Mouse (Mus musculus) hindbrain, postnatal 0 days (tissue): ENCODE data around the gene Prdm9. TPM values are rescaled to one million over a fixed set of nuclear protein-coding genes. Genes with fewer than 3 reads are reported as not detected.
"Not testable (repeated sequence)": the region's sequence is repeated elsewhere in the genome, so short reads cannot be mapped to it uniquely, and the experiment has no call there.

Experiments
- ATAC-seq: fragments of 200-750 bp; cut with Nextera tagmentation; 2 replicates; pipeline ENCODE4 v1.8.0; 2017; ENCODE audit warnings: mild to moderate bottlenecking, moderate TSS enrichment, moderate library complexity
- DNase-seq: peaks from one replicate; pipeline ENCODE4 v3.0.0-alpha.2; 2015; ENCODE audit warnings: low spot score
- H3K27ac ChIP-seq: fragments of 300-500 bp; sonication (generic); 2 replicates; pipeline ENCODE4 v1.5.1; 2014; ENCODE audit warnings: mild to moderate bottlenecking
- H3K27me3 ChIP-seq: fragments of 300-500 bp; sonication (generic); 2 replicates; pipeline ENCODE4 v1.6.1; 2014; ENCODE audit warnings: low read length, mixed read lengths; ENCODE audit not compliant: insufficient read depth
- H3K36me3 ChIP-seq: fragments of 300-500 bp; sonication (generic); 2 replicates; pipeline ENCODE4 v1.6.1; 2014; ENCODE audit warnings: low read length, mixed read lengths; ENCODE audit not compliant: insufficient read depth
- H3K4me1 ChIP-seq: fragments of 300-500 bp; sonication (generic); 2 replicates; pipeline ENCODE4 v1.6.1; 2014; ENCODE audit warnings: antibody characterized with exemption, low read length, mixed read lengths; ENCODE audit not compliant: insufficient read depth
- H3K4me2 ChIP-seq: fragments of 300-500 bp; sonication (generic); 2 replicates; pipeline ENCODE4 v1.6.1; 2014; ENCODE audit warnings: low read depth, mild to moderate bottlenecking, low read length, moderate library complexity, mixed read lengths
- H3K4me3 ChIP-seq: fragments of 300-500 bp; sonication (generic); 2 replicates; pipeline ENCODE4 v1.5.1; 2014; ENCODE audit warnings: low read length
- H3K9ac ChIP-seq: fragments of 300-500 bp; sonication (generic); replicated peaks from 2 replicates; pipeline ENCODE4 v1.6.1; 2014; ENCODE audit warnings: mild to moderate bottlenecking, low read length, moderate library complexity, mixed read lengths
- H3K9me3 ChIP-seq: fragments of 300-500 bp; sonication (generic); 2 replicates; pipeline ENCODE4 v1.6.1; 2016; ENCODE audit warnings: low read length, mixed read lengths
- CTCF ChIP-seq: IDR thresholded peaks from 2 replicates; pipeline ENCODE4 v1.5.1; 2016; ENCODE audit warnings: antibody characterized with exemption, control low read depth, low read depth
- WGBS: fragments of 180-500 bp; shearing (Covaris S2); extraction: QIAGEN DNeasy Blood & Tissue Kit; methylation state at CpG from one replicate; pipeline ENCODE4 v1.1.7; 2014; 5-methylcytosine and 5-hydroxymethylcytosine counted together
- polyA plus RNA-seq: library from polyadenylated mRNA; unstranded; fragments of >200 nt; fragmentation: Nextera tagmentation; extraction: Ambion mirVana; gene quantifications from 2 replicates; pipeline ENCODE4 v1.2.1, GENCODE M21; 2015
- total RNA-seq: library from RNA; depleted of rRNA; stranded (reverse); fragments of >200 nt; gene quantifications from 2 replicates; pipeline ENCODE4 v1.2.3, GENCODE M21; 2014

The Prdm9 gene
- total and polyA plus RNA-seq, 2 experiments from 2014 or later: 0.76 to 0.94 TPM

- Histone ChIP-seq H3K4me2 (no peak overlapping the region), H3K4me1 (no peaks in the 10 kb centered on the region), H3K9me3 (no peaks in the 10 kb centered on the region), H3K4me3 (no peak overlapping the region), H3K27me3 (no peaks in the 10 kb centered on the region), H3K27ac (no peak overlapping the region), H3K36me3 (no peaks in the 10 kb centered on the region), H3K9ac (no peak overlapping the region)
- no peak for TF ChIP-seq CTCF
- no peak for ATAC-seq
- 69% methylated on average over 4 of the region's 4 CpGs for WGBS
- no peak for DNase-seq
Observed at GRCm38 (mm10) chr17:15546440-15546839, 17.7 kb downstream of the Prdm9 start.

DNA sequence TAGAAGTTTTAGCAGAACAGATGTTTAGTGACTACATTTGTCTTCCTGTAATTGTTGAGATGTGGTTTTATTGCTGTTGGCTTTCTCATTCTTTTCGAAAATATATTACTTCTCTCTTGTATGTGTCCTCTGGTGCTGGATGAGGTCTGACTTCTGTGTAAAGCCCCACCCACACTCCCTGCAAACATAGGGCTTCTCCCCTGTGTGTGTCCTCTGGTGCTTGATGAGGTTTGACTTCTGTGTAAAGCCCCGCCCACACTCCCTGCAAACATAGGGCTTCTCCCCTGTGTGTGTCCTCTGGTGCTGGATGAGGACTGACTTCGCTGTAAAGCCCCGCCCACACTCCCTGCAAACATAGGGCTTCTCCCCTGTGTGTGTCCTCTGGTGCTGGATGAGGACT is 20.3 kb downstream of the Prdm9 start:
- 80% methylated on average over 4 of the region's 4 CpGs for WGBS
- not testable (repeated sequence) for DNase-seq, H3K4me1 ChIP-seq, H3K27me3 ChIP-seq, H3K9me3 ChIP-seq, ATAC-seq, H3K4me2 ChIP-seq, H3K9ac ChIP-seq, H3K27ac ChIP-seq, H3K4me3 ChIP-seq, H3K36me3 ChIP-seq

GRCm38 (mm10) chr17:15540309-15540708 is 23.8 kb downstream of the Prdm9 start:
- 79% methylated on average over 4 of the region's 4 CpGs for WGBS
- H3K4me3 ChIP-seq: no peak overlapping the region
- DNase-seq (no peak), ATAC-seq (no peak)
- H3K9ac ChIP-seq: no peak overlapping the region
- H3K9me3 ChIP-seq: no peaks in the 10 kb centered on the region
- H3K36me3 ChIP-seq: no peaks in the 10 kb centered on the region
- TF ChIP-seq CTCF: no peak
- no peak overlapping the region for H3K4me2 ChIP-seq
- peaks cover 4% of the 10 kb centered on the region; the same call in 1 of the 2 replicates for H3K4me1 ChIP-seq
- no peaks in the 10 kb centered on the region for H3K27me3 ChIP-seq
- no peak overlapping the region for H3K27ac ChIP-seq

DNA sequence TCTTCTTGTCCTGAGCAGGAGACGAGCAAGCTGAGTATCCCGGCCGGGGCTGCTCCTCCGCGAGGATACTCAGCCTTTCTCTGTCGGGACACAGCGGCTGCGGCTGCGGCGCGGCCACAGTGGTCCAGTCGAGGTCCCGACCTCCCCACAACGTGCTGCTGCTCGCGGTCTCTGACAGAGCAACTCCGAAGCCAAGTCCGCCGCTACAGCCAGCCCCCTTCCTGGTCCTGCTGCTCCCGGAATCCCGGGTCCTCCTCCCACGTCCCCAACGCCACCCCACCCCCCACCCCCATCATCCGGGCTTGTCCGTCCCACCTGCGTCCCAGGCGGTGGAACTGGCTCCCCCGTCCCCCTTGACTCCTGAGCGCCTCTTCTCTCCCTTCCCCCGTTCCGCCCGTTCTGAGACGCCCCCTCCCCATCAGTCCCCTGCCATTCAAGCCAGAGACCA is 27.7 kb downstream of the Prdm9 start:
- Histone ChIP-seq H3K27me3 (no peaks in the 10 kb centered on the region), H3K27ac (no peak overlapping the region), H3K4me1 (peaks cover 4% of the 10 kb centered on the region; the same call in 1 of the 2 replicates), H3K4me2 (peak overlapping the region; percentile 98), H3K9me3 (no peaks in the 10 kb centered on the region), H3K36me3 (no peaks in the 10 kb centered on the region), H3K9ac (peak overlapping the region; percentile 46), H3K4me3 (peak overlapping the region; percentile 48)
- no peak for TF ChIP-seq CTCF
- ATAC-seq (0 out of 2 replicates have a peak, but pooled peaks have one; percentile 29), DNase-seq (peak; percentile 14)
- under 1% methylated on average over 33 of the region's 33 CpGs for WGBS

- Histone ChIP-seq H3K27me3 (no peaks in the 10 kb centered on the region), H3K27ac (no peak overlapping the region), H3K4me3 (peak overlapping the region; percentile 48), H3K4me1 (peaks cover 4% of the 10 kb centered on the region; the same call in 1 of the 2 replicates), H3K4me2 (peak overlapping the region; percentile 98), H3K9ac (peak overlapping the region; percentile 46; the same call in 1 of the 2 replicates), H3K36me3 (no peaks in the 10 kb centered on the region), H3K9me3 (no peaks in the 10 kb centered on the region)
- WGBS: 13% methylated on average over 8 of the region's 8 CpGs
- TF ChIP-seq CTCF: no peak
- DNase-seq (no peak), ATAC-seq (no peak)
Observed at GRCm38 (mm10) chr17:15535943-15536342, 28.2 kb downstream of the Prdm9 start.

DNA sequence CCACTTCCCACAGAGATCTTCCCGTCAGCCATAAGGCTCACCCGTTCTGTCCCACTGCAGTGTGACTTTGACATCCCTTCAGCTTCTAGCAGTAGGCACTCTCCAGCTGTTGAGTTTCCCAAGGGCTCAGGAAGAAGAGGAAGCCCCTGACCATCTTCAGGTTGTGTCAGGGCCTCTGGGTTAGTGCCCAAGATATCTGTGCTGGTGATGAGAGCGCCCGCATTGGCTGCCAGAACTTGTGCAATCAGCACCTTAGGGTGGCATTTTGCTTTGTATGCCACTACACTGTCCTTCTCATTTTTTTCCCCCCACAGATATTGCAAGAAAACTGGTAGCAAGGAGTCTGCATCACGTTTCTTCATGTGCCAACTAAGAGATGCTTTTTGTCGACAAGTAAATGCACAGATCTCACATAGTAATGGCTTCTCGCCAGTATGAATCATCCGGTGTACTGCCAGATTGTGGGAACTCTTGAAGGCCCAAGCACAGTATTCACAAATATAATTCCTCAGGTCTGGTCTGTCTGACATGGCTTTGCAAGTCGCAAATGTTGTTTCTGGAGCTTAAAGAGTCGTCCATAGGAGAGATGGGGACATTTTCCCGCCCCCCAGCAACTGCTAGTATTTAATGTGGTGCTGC is 28.9 kb downstream of the Prdm9 start:
- no peak for TF ChIP-seq CTCF
- Histone ChIP-seq H3K27ac (no peak overlapping the region), H3K9me3 (no peaks in the 10 kb centered on the region), H3K36me3 (no peaks in the 10 kb centered on the region), H3K4me1 (peaks cover 4% of the 10 kb centered on the region; the same call in 1 of the 2 replicates), H3K27me3 (no peaks in the 10 kb centered on the region), H3K4me3 (no peak overlapping the region), H3K4me2 (no peak overlapping the region), H3K9ac (no peak overlapping the region)
- DNase-seq (no peak), ATAC-seq (no peak)
- WGBS: 68% methylated on average over 11 of the region's 11 CpGs

DNA sequence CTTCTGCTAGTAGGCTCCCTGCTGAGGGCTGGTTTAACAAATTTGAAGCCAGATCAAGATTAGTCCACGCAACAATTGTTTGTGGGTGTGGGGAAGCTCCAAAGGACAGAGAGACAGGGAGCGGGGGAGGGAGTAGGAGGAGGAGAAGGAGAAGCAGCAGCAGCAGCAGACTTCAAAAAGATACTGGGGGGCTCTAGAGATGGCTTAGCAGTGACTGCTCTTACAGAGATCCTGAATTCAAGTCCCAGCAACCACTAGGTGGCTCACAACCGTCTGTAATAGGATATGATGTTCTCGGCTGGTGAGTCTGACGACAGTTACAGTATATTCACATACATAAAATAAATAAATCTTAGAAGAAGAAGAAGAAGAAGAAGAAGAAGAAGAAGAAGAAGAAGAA is 34.0 kb downstream of the Prdm9 start:
- peak; percentile 60 for TF ChIP-seq CTCF
- H3K27me3 ChIP-seq: no peaks in the 10 kb centered on the region
- no peaks in the 10 kb centered on the region for H3K36me3 ChIP-seq
- DNase-seq: peak; percentile 72
- no peak overlapping the region for H3K4me2 ChIP-seq
- no peak overlapping the region for H3K9ac ChIP-seq
- ATAC-seq: no peak
- 3% methylated on average over 5 of the region's 5 CpGs for WGBS
- H3K4me3 ChIP-seq: no peak overlapping the region
- H3K27ac ChIP-seq: no peak overlapping the region
- no peaks in the 10 kb centered on the region for H3K9me3 ChIP-seq
- H3K4me1 ChIP-seq: 0 out of 2 replicates have a peak, but pooled peaks cover 9% of the 10 kb centered on the region
